Mouse (Mus musculus) stomach, postnatal 0 days (tissue): ENCODE results near the gene E130308A19Rik. TPM values are rescaled to one million over a fixed set of nuclear protein-coding genes. Genes with fewer than 3 reads are reported as not detected.

ENCODE experiments used
- ATAC-seq: fragments of 200-750 bp; cut with Nextera tagmentation; 2 replicates; pipeline ENCODE4 v1.8.0; 2017; ENCODE audit not compliant: low FRiP score, low TSS enrichment
- DNase-seq: peaks from one replicate; pipeline ENCODE4 v3.0.0-alpha.2; 2016; ENCODE audit warnings: low spot score
- H3K27ac ChIP-seq: fragments of 300-500 bp; sonication (generic); replicated peaks from 2 replicates; pipeline ENCODE4 v1.5.1; 2014; ENCODE audit warnings: mild to moderate bottlenecking, control low read depth
- H3K27me3 ChIP-seq: fragments of 300-500 bp; sonication (generic); 2 replicates; pipeline ENCODE4 v1.6.1; 2014; ENCODE audit warnings: low read length; ENCODE audit not compliant: control insufficient read depth, insufficient read depth
- H3K36me3 ChIP-seq: fragments of 300-500 bp; sonication (generic); 2 replicates; pipeline ENCODE4 v1.6.1; 2014; ENCODE audit warnings: low read length, mixed read lengths; ENCODE audit not compliant: control insufficient read depth, insufficient read depth
- H3K4me1 ChIP-seq: fragments of 300-500 bp; sonication (generic); replicated peaks from 2 replicates; pipeline ENCODE4 v1.6.1; 2014; ENCODE audit warnings: antibody characterized with exemption; ENCODE audit not compliant: control insufficient read depth, insufficient read depth
- H3K4me2 ChIP-seq: fragments of 300-500 bp; sonication (generic); replicated peaks from 2 replicates; pipeline ENCODE4 v1.6.1; 2014; ENCODE audit warnings: low read depth, mild to moderate bottlenecking, control low read depth, moderate library complexity
- H3K4me3 ChIP-seq: fragments of 300-500 bp; sonication (generic); 2 replicates; pipeline ENCODE4 v1.5.1; 2014; ENCODE audit warnings: low read depth, low read length, control low read depth
- H3K9ac ChIP-seq: fragments of 300-500 bp; sonication (generic); 2 replicates; pipeline ENCODE4 v1.6.1; 2014; ENCODE audit warnings: mild to moderate bottlenecking, low read length, control low read depth, mixed read lengths
- H3K9me3 ChIP-seq: fragments of 300-500 bp; sonication (generic); 2 replicates; pipeline ENCODE4 v1.6.1; 2016; ENCODE audit warnings: low read length; ENCODE audit not compliant: control insufficient read depth
- CTCF ChIP-seq: IDR thresholded peaks from 2 replicates; pipeline ENCODE4 v1.5.1; 2016; ENCODE audit warnings: antibody characterized with exemption, low read depth, mild to moderate bottlenecking, moderate library complexity
- EP300 ChIP-seq: optimal IDR thresholded peaks from 2 replicates; pipeline ENCODE3; 2016; ENCODE audit warnings: antibody characterized with exemption
- WGBS: fragments of 180-500 bp; shearing (Covaris S2); extraction: QIAGEN DNeasy Blood & Tissue Kit; methylation state at CpG from one replicate; pipeline ENCODE4 v1.1.7; 2014; 5-methylcytosine and 5-hydroxymethylcytosine counted together
- polyA plus RNA-seq: library from polyadenylated mRNA; unstranded; fragments of >200 nt; fragmentation: Nextera tagmentation; extraction: Ambion mirVana; gene quantifications from 2 replicates; pipeline ENCODE4 v1.2.1, GENCODE M21; 2015

The E130308A19Rik gene
- polyA plus RNA-seq, 1 experiment from 2014 or later = 8.3 TPM

- Histone ChIP-seq H3K27ac (no peak overlapping the region), H3K4me3 (no peak overlapping the region), H3K4me2 (no peak overlapping the region), H3K9ac (no peak overlapping the region), H3K4me1 (no peaks in the 10 kb centered on the region), H3K27me3 (no peaks in the 10 kb centered on the region), H3K9me3 (no peaks in the 10 kb centered on the region), H3K36me3 (no peaks in the 10 kb centered on the region)
- ATAC-seq (no peak), DNase-seq (no peak)
- 92% methylated on average over 1 of the region's 1 CpGs for whole genome bisulfite sequencing
- TF ChIP-seq EP300 = no peak
- no peak for TF ChIP-seq CTCF
Observed at GRCm38 (mm10) chr4:59669131-59669530, 43.1 kb downstream of the E130308A19Rik start.

GRCm38 (mm10) chr4:59670015-59670414 lies 44.0 kb downstream of the E130308A19Rik start:
- WGBS = 61% methylated on average over 2 of the region's 2 CpGs
- Histone ChIP-seq H3K27me3 (no peaks in the 10 kb centered on the region), H3K9ac (no peak overlapping the region), H3K4me3 (no peak overlapping the region), H3K4me2 (no peak overlapping the region), H3K9me3 (no peaks in the 10 kb centered on the region), H3K36me3 (no peaks in the 10 kb centered on the region), H3K27ac (no peak overlapping the region), H3K4me1 (no peaks in the 10 kb centered on the region)
- DNase-seq (no peak), ATAC-seq (no peak)
- TF ChIP-seq EP300 = no peak
- TF ChIP-seq CTCF = no peak

- WGBS = 60% methylated on average over 2 of the region's 2 CpGs
- no peaks in the 10 kb centered on the region for H3K36me3 ChIP-seq
- ATAC-seq (no peak), DNase-seq (no peak)
- no peak overlapping the region for H3K27ac ChIP-seq
- H3K9me3 ChIP-seq = no peaks in the 10 kb centered on the region
- no peak overlapping the region for H3K4me3 ChIP-seq
- TF ChIP-seq EP300 (no peak), CTCF (no peak)
- H3K27me3 ChIP-seq = no peaks in the 10 kb centered on the region
- H3K9ac ChIP-seq = no peak overlapping the region
- no peak overlapping the region for H3K4me2 ChIP-seq
- no peaks in the 10 kb centered on the region for H3K4me1 ChIP-seq
Observed at GRCm38 (mm10) chr4:59673423-59674117, 47.6 kb downstream of the E130308A19Rik start.

GRCm38 (mm10) chr4:59674929-59675679 lies 49.1 kb downstream of the E130308A19Rik start:
- Histone ChIP-seq H3K27ac (no peak overlapping the region), H3K27me3 (no peaks in the 10 kb centered on the region), H3K4me1 (no peaks in the 10 kb centered on the region), H3K9me3 (no peaks in the 10 kb centered on the region), H3K36me3 (no peaks in the 10 kb centered on the region), H3K4me3 (no peak overlapping the region), H3K4me2 (no peak overlapping the region), H3K9ac (no peak overlapping the region)
- no peak for TF ChIP-seq CTCF
- TF ChIP-seq EP300 = no peak
- DNase-seq (no peak), ATAC-seq (no peak)
- WGBS = 60% methylated on average over 8 of the region's 8 CpGs

DNA sequence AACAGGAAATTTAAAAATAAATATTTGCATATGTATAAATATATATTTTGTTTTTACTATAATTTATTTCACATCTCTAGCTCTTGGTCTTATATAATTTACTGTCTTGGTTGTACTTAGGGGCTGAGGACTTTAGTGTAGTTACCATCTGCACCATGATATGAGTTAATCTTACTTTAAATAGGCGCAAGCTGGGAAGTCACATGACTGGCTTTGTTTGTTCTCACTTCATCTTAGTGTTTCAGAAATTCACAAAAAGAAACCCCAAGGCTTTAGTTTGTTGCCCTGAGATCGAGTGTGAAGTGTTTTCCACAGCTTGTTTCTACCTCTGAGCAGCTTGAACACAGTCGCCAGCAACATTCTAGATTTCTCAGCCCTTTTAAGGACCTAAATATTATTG lies 49.7 kb downstream of the E130308A19Rik start:
- Histone ChIP-seq H3K27me3 (no peaks in the 10 kb centered on the region), H3K4me3 (no peak overlapping the region), H3K27ac (no peak overlapping the region), H3K4me2 (no peak overlapping the region), H3K4me1 (no peaks in the 10 kb centered on the region), H3K9me3 (no peaks in the 10 kb centered on the region), H3K36me3 (no peaks in the 10 kb centered on the region), H3K9ac (no peak overlapping the region)
- 37% methylated on average over 3 of the region's 3 CpGs for whole genome bisulfite sequencing
- TF ChIP-seq CTCF = no peak
- TF ChIP-seq EP300 = no peak
- no peak for ATAC-seq
- no peak for DNase-seq

- Histone ChIP-seq H3K9ac (no peak overlapping the region), H3K4me2 (no peak overlapping the region), H3K27me3 (no peaks in the 10 kb centered on the region), H3K36me3 (no peaks in the 10 kb centered on the region), H3K27ac (no peak overlapping the region), H3K4me1 (no peaks in the 10 kb centered on the region), H3K4me3 (no peak overlapping the region), H3K9me3 (no peaks in the 10 kb centered on the region)
- ATAC-seq (no peak), DNase-seq (no peak)
- WGBS = 85% methylated on average over 1 of the region's 1 CpGs
- TF ChIP-seq EP300 = no peak
- TF ChIP-seq CTCF = no peak
Observed at GRCm38 (mm10) chr4:59681383-59681782, 55.4 kb downstream of the E130308A19Rik start.
